Mouse (Mus musculus) cerebellum, postnatal 14 days (tissue): ENCODE results near the gene Egln1.

ENCODE experiments used
- DNase-seq, 2 experiments: peaks; one replicate each; pipeline ENCODE4 v3.0.0; 2021; ENCODE audit warnings: mixed read lengths in 2 of 2

Egln1 gene

DNA sequence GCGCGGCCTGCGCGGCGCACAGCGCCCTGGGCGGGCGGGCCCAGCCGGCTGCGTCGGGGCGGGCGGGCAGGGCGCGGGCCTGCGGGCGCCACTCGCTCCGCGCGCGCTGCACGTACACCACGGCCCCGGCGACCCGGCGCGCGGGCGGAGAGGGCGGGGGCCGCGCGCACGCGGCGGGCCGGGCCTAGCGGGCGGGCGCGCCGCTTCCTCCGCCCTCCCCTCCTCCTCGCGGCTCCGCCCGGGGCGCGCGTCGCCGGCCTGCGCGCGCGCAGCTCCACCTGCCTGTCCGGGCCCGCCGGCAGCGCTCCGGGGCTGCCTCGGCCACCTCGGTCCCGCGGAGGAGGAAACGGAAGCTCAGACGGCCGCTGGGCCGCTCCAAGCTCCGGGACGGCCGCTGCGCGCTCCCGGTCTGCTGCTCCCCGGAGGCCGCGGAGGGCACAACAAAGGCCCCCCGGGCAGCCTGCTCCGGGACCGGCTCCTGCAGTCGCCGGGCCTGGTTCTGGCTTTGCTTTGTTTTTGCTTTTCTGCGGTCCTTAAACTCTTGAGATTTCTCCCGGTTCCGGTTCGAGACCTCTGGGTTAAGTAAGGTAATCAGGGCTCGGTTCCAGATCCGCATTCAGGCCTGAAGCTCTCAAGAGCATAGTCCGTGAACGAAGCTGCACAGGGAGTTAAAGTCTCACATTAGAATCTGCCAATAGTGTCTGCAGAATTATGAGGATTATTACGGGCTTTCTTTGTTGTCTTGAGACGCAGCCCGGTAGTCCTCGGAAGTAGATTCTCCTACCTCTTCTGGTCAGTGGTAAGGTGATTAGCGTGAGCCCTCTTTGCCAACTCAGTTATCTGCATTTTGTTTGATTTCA is at the start of gene Egln1:
TSS of gene Egln1 (minus strand) at position 116 of the 860 bp plus-strand sequence.
- DNase-seq: peak; percentile 75 to 85

DNA sequence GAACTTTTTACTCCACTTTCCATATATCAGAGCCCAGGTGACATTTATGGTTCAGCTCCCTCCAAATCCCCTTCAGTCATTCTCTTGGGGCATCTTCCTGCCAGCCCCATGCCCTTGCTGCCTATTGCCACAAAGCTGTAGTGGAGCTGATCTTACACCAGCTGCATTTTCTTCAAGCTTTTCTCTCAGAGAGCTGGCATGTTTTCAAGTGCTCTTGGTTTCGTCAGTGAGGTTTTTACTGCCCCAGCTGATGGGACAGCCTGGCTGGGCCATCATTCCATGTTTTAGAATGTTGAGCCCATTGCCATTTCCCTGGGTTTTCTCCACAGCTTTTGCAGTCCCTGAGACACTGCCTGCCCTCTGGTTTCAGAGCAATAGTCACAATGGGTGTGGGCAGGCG is 46.7 kb upstream of the Egln1 start:
- no peak for DNase-seq

DNA sequence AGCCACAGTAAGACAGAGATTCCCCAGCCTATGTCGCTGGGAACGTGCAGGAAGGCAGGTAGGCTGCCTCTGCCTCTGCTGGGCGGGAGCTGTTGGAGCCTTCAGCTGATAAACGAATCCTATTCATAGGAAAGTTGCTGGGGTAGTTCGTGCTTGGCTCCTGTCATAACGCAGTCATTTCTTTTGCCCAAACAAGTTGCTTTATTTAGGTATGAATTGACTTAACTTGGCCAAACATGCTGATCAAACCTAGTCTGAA is 42.5 kb upstream of the Egln1 start:
- no peak for DNase-seq

DNA sequence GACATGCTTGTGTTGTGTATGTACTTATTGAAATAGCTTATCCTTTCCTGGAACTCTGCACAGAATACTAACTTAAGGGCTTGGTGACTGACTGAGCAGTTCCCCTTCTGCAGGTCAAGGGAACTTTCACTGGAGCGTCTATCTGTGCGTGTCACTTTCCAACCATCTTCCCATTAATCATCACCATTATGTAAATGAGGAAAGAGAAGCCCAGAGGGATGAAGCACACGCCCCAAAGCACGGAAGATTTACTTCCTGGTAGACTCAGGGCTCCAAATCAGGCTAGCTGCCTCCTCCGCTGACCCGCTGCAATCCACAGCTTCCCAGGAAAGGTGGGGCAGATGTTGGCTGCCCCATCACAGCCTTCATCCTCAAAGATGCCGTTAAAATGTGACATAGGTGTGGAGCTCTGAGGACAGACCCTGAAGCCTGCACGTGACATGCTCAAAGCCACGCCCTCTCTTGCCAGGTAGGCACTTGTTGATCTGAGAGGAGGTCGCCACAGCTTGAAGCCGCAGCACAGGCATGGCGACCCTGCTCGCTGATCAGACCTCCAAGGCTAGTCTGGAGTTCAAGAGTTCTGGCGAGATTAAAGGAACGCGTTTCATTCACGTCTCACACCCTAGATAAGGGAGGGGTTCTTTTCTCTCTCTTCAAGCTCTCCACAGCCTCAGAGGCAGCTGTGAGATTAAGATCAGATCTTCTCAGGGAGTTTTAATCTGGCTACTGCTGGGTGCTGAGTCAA is 42.0 kb upstream of the Egln1 start:
- no peak for DNase-seq

DNA sequence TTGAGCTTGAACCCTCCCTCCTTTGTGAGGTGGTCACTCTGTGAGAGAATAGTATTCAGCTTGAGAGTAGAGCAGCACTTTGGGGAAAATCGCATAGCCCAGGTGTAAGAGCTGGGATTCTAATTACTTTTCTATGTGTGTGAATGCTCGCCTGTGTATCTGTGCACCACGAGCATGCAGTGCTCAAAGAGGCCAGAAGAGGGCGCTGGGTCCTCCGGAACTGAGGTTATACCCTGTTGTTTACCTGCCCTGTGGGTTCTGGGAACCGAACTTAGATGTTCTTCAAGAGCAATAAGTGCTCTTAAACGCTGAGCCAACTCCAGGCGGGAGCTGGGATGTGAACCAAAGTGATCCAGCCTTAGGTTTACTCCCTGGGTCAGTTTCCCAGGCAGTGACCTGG is 31.7 kb upstream of the Egln1 start:
- DNase-seq: peak in 1 of 2 experiments; percentile 6

DNA sequence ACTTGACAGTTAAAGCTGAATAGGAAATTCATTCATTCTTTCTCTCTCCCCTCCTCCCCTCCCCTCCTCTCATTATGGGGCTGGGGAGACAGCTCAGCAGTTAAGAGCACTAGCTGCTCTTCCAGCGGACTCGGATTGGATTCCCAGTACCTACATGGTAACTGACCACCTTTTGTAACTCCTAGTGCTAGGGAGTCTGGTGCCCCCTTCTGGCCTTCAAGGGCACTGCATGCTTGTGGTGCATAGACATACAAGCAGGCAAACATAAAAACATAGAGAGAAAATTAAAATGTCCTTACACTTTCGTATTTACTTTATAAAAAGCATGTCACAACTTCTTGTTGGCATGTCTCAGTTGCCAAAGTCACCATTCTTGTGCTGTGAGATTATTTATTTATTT is 30.9 kb upstream of the Egln1 start:
- peak in 1 of 2 experiments; percentile 6 for DNase-seq

GRCm38 (mm10) chr8:124978026-124978425 is 28.9 kb upstream of the Egln1 start:
- DNase-seq: no peak

- DNase-seq: no peak
Measured at GRCm38 (mm10) chr8:124976211-124976610, 27.1 kb upstream of the Egln1 start.

- no peak for DNase-seq
Measured at GRCm38 (mm10) chr8:124974254-124974653, 25.1 kb upstream of the Egln1 start.

DNA sequence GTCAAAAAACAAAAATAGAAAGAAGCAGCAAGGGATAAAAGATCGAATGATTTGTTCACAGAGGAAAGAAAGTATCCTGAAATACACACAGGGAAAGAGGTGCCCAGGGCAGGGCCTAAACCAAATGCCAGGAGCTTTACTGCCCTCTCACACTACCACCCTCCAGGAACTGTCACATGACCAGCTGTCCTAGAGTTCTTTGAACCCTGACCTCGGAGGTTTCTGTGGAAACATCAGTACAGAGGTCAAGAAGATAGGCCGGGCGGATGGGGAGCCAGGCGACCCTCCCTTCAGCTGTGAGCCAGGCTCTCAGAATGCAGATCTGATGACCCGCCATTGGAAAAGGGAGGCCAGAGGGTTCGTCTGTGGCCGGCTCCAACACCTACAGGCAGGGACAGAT is 24.1 kb upstream of the Egln1 start:
- DNase-seq: no peak

DNA sequence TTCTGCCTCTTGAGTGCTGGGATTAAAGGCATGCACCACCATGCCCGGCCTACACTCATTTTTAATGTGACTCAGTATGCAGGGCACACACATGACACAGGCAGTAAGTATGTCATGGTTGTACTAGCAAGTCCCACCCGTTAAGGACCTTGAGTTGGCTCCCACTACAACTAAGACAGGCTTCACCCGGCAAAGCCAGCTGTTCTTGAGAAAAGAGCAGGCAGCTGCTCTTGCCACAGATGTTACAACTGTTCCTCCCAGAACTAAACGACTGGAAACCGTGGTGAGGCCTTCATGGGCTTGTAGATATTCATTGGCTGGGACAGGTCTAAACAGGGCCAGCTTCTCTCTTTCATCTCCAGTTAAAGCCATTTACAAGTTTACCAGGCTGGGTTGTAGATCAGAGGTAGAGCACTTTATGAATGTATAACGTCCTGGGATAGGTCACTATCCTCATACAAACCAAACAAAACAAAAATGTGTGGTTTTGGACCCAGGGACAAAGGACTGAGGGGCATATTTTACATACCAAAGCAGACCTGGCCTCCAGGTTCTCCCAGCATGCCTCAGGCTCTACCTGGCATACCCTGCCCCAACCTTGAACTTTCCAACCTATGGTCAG is 21.3 kb upstream of the Egln1 start:
- DNase-seq: no peak

- no peak for DNase-seq
Measured at GRCm38 (mm10) chr8:124964966-124965365, 15.8 kb upstream of the Egln1 start.

DNA sequence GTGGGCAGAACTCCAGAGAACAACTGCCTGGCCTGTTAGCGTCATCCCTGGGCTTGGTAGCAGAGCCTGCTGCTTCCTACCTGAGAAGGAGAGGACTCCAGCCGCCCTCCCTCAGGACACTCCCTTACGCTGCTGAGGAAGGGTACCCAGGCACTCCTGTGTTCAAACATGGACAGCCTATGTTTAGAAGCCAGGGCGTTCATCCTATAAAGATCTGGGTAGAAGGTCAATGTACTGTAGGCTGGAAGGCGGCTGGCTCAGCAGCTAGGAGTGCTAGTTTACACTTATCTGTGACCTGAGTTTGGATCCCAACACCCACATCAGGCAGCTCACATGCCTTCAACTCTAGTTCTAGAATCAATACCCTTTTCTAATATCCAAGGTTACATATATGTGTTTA is 14.1 kb upstream of the Egln1 start:
- no peak for DNase-seq

DNA sequence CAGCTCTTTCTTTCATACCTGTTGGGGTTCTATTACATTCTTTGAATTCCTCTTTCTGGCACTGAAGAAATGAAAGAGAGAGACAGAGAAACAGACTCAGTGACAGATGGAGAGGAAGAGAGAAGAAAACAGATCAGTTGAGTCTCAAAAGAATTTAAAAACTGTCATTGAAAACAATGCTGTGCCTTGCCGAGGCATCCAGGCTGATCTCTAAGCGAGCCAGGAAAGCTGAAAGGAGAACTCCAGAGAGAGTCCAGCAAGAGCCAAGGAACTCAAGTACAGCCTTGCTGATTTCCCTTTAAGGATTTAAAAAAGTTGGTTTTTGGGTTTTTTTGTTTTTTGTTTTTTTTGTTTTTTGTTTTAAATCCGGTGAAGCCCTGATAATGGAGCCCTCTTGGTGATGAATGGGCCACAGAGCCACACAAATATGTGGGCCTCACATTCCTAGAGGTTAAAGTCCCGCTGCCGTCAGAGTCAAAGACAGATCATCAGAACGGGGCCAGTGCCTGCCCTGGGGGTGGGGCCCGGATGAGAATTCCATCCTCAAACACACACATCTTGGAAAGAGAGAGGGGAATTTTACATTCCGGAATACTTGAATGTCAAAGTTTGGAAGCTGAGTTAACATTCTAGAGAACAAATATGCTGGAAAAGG is 11.2 kb upstream of the Egln1 start:
- no peak for DNase-seq

DNA sequence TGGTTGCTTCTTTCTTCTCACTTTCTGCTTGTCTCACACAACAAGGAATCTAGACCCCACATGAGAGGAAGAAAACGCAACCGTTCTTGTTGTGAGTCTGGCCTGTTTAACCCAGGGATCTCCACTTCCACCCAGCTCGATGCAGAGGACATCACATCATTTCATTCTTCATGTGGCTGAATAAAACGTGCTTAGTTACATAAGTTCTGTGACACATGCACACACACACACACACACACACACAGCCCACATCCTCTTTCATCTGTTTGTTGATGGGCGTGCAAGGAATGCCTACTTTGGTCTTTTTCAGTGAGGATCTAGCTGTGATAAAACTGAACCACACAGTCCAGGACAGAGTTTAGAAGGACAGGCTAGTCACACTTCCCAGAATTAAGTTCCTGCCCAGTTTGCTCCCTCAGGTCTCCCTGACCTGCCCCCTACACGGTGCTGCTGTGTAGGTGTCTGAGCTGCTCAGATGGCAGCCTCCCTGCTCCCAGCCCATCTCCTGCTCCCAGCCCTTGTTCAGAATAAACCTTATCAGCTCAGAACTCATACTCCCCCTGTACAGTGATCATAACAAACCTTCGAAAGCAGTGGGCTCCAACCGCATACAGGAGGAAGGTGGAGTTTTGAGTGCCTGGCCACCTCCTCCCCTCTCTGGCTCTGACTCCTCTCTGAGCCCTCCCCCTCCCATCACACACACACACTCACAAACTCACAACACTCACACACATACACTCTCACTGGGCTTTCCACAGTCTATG is 10.5 kb upstream of the Egln1 start:
- no peak for DNase-seq

GRCm38 (mm10) chr8:124954572-124955082 is 5.5 kb upstream of the Egln1 start:
- no peak for DNase-seq

DNA sequence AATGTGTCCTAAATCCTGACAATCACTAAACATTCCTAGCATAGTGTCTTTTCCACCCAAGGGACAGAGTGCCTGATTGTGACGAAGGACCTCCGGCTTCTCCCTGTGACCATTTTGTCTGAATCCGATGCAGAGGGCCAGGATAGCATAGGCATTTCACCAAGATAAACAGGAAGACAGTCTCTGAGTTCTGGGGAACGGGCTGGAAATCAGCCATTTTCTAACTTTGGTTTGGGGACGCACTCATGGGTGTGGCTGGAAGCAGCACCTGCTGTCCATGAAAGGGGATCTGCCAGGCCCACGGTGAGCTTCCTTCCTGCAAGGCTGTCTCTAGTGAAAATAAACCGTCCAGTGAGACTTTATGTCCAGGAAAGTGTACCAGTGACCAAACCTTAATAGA is 4.1 kb upstream of the Egln1 start:
- no peak for DNase-seq

DNA sequence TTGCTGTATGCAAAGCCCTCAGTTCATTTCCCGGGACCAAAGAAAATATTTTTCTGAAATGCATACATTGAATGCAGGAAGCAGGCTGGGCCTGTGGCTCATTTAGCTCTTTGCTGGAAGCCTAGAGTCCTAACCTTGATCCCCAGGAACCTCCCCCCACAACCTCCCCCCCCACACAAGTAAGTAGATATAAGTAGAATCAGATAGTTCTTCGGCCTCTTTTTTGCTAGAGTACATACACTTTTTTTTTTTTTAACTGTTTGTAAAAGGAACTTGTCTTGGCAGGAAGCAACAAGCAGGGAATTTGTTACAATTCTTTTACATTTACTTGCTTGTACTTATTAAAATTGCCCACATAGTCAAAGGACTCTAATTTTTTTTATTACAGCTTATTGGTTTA is 1.7 kb upstream of the Egln1 start:
- no peak for DNase-seq

DNA sequence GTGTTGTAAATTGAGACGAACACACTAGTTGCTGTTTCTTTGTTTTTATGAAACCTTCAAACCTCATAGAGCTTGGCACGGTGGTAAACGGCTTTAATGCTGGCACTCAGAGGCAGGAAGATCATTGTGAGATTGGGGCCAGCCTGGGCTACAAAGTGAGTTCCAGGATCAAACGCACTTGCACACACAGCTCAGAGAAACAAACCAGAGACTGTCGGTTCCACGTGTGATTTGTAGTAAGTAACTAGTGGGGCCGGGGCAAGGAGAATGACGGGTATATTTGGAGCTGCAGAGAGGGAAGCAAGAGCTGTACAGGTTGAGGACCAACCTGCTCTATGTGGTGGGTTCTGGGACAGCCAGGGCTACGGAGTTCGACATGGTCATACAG is 939 bp upstream of the Egln1 start:
- DNase-seq: no peak

DNA sequence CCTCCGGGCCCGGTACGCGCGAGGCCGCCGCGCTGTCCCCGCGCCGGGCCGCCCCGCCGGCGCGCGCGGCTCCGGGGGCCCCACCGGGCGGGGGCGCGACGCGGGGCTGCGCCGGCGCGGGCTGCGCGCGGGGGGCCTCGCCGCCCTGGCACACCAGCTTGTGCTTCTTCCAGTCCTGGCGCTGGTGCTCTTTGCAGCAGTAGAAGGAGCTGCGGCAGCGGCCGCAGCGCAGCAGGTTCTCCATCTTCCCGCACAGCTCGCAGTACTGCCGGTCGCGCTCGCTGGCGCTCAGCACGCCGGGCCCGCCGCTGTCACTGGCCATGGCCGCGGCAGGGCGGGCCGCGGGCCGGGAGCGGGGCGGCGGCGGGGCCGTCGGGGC is 402 bp downstream of the Egln1 start:
- peak; percentile 50 to 64 for DNase-seq

- DNase-seq: peak; percentile 69 to 71
Measured at GRCm38 (mm10) chr8:124947865-124948732, 1.0 kb downstream of the Egln1 start.

DNA sequence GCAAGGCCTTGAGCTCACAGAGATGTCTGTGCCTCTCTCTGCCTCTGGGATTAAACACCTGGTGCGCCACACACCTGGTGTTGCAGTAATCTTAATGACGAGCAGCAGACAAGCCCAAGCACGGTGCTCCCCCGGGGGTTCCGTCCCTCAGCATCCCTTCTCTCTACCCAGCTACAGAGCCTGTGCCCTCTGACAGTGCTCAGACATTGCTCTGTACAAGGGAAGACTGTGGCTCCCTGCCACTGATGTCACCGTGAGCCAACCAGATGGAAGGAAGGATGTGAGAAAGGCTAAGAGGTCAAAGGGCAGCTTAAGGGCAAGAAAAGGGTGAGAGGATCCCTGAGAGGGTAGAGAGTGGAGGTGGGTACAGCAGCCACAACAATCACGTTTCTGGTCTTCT is 4.7 kb downstream of the Egln1 start:
- no peak for DNase-seq
